Mouse (Mus musculus) CD8-positive naive resting alpha-beta T cell, adult 2 months (primary cell): Measurements from ENCODE around the gene Camk2d.

ENCODE experiments used
- DNase-seq, 2 experiments: peaks; one replicate each; pipeline ENCODE4 v3.0.0; 2022; ENCODE audit warnings: low read depth in 2 of 2, low spot score in 2 of 2

Camk2d gene

DNA sequence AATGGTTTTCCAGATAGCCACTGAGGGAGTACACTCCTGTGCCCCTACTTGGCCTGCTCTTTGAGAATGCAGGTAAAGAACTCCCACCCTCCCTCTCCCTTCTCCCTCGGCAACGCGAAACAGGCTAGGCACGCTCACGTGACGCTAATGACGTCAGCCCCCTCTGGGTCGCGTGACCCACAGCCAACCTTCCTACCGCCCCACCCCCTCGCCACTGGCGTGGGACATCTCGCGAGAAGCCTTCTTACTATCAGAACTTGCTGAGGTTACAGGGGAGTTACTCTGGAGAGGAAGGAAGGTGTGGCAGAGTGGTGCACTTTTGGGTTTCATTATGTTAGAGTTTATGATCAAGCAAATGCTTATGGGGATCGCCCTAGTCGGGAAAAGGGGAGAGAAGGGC lies at the start of gene Camk2d:
Camk2d (plus strand) TSS at position 217 of the 400 bp plus-strand sequence.
- DNase-seq: peak; percentile 98 to 99

DNA sequence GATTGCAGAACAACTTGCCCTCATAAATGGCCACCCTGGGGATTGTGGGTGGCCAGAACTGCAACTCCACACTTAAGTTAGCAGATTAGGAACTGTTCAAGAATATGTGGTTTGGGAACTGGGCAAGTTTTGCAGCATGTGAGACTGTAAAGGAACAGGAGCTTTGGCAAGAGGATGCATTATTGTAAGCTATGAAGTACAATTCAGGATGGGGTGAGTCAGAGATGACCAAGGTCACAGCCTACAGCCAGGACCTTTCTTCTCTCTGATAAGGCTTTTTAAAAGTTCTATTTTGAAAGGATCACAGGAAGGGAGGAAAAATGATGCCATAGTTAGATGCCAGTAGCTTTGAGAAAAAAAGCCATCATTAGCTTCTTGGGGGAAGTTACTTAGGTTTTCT lies 48.2 kb upstream of the Camk2d start:
- no peak for DNase-seq

DNA sequence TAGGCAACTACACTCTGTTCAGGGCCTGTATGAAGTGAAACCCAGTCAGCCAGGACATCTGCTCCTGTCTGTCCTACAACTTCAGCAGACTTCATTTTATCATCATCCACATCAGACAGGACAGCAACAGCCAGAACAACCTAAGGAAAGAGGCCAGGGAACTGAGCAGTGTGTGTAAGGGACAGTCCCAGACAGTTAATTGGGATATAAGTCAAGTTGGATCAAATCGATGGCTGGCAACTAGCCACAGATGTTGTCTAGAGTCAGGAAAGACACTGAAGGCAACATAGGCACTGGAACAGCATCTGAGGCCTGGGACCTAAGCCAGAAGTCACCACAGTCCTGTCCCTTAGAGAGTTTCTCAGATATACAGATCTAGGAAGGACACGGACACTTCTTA lies 32.5 kb upstream of the Camk2d start:
- DNase-seq: no peak

DNA sequence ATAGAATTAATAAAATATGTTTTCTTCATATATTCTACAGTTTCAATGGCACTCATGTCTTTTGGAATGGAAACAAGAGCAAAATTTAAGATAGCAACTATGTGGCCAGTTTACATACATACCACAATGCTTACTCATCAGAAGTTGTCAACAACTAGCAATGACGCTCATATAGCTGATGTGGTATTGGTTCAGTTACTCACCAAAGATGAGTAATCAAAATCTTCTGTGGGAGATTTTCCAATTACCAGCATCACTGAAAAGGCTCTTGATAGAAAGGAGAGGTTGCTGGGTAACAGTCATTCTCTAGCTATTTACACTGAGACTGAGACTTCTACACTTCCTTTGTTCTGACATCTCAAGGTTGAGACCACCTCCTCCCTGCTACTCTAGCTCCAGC lies 25.5 kb upstream of the Camk2d start:
- no peak for DNase-seq

DNA sequence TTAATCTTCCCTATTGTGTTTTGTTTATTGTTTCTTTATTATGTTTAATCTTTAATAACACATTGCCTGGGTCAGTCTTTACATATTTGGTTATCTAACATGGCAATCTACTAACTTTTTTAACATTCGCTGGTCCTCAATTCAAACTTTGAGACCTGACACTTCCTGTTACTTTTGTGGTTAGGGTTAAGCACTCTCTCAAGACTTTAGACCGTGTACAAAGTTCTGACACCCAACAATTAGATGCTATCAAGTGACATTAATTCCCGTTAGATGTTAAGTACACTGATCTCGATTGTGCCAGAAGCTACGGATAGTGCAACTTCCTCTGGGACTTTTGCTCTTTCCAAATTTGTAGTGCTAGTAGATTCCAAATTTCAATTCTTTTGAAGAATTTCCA lies 23.2 kb upstream of the Camk2d start:
- no peak for DNase-seq

DNA sequence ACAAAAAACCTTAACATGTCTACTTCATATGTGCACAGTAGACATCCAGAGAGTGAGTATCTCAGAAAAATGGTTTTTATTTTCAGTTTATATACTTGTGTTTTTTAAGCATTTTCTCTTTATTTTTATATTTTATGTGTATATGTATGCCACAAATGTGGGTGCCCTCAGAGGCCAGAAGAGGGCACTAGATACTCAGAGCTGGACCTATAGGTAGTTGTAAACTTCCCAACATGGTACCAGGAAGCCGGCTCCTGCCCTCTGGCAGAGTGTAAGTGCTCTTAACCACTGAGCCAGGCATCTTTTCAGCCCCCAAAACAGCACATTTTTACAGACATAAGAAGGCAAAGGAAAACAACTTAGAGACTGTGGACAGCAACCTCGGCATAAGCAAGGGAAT lies 20.2 kb upstream of the Camk2d start:
- DNase-seq: no peak

DNA sequence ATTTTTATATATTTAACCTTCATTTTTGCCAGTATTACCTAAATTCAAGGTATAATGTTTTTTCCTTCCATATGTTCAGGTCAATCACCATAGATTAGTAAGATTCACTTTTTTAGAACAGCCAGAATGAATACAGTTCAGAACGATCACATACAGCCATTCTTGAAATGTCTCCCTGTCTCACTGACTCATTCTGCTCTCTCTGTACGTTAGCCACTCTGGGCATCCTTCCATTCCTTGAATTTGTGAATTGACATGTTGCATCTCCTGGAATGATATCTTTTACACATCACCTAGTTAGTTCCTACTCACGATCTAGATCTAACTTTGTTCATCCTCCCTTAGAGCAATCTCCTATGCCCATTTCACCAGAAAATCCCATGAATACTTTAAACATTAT lies 10.0 kb upstream of the Camk2d start:
- DNase-seq: no peak

DNA sequence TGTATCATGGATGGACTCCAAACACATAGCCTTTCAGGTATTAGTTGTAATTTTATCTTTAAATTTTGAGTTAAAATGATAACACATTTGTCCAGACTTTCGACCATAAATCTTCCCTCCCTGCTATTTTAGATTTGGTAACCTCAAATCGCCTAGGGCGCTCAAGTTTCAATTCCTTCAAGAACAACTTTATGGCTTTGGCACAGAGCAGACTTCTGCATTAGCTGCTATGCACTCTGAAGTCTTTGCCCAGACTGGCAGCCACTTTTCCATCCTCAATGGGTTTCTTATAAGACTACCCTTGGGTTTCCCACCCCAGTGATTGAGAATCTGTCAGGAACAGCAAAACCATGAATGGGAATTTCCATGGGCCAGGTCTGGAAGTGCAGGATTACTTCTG lies 8.6 kb upstream of the Camk2d start:
- DNase-seq: no peak

DNA sequence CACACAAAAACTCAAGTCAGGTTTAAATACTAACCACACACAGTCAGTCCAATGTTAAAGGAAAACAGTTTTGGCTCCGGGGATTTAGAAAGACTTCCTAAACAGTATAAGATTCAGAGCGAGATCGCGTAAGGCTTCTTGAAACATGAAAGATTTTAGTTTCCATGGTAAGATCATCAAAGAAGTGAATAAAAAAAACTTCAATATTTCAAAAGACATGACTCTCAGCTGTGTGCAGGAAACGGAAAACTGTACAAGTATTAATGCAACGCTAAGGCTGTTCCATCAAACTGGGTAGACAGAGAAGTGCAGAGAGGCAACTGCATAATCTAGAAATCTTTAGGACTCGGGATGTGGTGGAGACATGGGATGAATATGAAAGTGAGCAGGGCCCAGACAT lies 6.5 kb upstream of the Camk2d start:
- DNase-seq: no peak

DNA sequence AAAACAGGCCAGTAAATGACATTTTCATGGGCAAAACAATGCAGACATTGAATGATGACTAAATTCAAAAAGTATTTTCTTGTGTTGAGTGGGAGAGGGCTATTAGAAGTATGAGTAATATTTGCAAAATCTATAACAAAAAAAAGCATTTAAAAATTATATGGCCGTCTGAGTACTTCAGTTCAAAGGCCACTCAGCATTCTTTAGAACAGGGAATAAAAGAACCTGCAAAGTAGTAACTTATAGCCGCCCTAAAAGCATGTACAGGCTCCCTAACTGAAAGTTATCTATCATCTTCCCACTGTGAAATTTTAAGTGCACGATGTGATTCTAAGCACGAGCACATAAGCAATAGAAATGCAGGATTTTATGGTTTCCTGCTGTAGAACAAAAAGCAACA lies 646 bp upstream of the Camk2d start:
- no peak for DNase-seq

DNA sequence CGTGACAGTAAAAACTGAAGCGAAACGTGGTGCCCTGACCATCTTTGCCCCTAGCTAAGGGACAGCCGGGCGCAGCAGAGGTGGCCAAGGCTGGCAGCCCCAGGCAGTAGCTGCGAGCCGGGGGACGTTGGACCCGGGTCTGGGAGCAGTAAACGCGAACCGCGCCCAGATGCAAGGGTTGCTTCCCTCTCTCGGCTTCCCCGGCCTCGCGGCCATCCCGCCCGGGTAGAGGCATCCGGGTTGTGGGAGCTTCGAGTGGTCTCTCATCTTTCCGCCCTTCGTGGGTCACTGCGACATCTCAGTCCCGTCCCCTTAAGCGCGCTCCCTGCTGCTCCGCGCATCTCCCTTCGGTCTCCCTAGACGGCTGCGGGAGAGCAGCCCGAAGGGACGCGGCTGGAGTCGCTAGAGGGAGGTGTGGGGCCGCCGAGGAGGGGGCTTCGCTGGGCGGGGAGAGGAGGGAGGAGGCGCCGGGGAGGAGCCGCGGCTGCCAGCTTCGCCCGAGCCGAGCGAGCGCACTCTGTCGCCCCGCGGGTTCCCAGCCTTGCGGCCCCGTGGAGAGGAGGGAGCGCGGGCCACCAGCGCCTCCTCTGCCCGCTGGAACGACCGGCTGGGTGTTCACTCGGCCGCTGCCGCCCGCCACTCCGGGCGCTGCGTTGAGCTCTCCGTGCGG lies 524 bp downstream of the Camk2d start:
- DNase-seq: peak; percentile 72 to 74

DNA sequence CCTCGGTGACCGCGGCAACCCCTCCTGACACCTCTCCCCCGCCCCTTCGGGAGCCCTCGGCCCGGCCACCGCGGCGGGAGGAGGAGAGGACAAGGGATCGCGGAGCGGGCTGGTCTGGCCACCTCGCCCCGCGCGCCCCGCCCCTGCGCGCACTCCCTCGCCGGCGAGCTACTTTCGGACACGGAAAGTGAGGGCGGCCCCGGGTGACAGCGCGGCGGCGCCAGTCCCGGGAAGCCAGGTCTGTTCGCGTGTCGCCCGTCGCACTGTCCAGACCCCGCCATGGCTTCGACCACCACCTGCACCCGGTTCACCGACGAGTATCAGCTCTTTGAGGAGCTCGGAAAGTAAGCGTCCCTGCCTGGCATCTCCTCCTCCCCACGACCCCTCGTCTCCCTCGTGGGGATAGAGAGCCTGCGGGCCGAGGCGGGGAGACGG lies 1.1 kb downstream of the Camk2d start:
- peak; percentile 45 to 50 for DNase-seq

DNA sequence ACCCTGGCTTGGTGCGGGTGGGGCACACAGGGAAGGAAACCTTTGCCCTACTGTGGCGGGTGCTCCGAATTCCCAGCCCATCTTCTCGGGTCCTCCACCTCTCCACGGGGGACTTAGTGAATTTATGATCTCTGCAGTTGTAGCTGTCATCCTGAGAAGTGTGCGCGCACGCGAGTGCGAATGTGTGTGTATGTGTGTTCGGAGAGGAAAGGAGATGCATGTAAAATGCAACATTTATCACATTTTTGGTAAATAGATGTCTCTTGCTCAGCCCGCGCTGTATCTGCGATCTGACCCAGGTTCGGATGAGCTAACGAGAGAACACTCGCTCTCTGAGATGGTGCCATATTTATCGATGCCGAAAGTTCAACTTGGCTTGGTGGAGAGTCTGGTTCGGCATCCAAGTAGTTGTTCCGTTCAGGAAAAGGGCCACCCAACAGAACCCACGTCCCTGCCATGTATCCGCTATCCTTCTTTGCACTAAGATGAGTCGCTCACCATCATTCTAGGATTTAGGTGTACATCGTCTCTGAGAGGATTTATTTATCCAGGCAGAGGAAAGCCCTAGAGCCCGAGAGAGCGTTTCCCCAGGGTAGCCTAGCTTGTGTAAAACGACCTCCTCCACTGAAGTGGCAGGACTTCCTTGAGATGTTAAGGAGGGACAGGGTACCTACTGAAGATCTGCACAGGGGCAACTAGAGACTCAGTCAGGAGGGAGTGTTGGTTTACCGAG lies 1.7 kb downstream of the Camk2d start:
- DNase-seq: peak in 1 of 2 experiments; percentile 21

DNA sequence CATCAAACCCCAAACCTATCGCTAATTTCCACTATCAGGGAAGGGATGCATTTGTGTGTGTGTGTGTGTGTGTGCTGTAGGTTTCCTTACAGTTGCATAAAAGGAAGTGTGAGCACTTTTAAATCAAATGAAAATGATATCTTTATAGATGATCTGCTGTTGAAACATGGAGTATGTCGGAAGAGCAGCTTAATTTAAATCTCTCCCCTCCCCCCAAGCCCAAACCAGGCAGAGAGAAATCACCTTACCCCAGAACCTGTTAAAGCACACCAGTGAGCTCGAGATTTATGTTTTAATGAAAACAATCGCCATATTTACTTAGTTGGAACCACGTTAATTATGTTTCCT lies 2.2 kb downstream of the Camk2d start:
- no peak for DNase-seq

DNA sequence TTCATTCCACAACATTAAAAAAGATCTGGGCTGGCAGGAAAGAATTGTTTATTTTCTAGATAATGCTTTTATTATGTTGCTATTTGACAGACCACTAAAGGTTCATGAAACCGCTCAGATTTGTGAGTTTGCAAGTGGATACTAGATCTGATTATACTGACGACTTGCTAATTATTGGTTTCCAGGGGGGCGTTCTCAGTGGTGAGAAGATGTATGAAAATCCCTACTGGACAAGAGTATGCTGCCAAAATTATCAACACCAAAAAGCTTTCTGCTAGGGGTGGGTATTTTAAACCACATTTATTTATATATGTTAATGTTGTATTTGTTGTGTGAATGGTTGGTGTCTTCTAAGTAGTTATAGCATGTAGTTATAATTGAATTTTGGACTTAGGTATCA lies 2.8 kb downstream of the Camk2d start:
- DNase-seq: no peak

DNA sequence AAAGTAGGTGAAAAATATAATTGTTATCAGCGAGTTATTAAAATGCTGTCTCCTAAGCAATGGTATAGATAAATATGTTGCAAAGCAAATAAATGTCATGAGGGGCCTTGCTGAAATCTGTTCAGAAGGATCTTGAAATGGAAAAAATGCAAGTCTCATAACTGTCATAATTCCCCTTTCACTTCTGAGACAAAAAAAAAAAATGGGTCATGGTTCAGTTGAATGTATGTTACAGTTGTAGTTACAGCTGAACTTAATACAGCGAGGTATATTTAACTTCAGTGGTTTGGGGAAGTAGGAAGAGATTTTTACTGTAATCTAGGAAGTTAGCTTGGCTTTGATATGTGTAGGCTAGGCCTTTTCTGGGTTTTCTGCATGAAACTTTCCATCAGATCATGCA lies 3.2 kb downstream of the Camk2d start:
- DNase-seq: no peak

DNA sequence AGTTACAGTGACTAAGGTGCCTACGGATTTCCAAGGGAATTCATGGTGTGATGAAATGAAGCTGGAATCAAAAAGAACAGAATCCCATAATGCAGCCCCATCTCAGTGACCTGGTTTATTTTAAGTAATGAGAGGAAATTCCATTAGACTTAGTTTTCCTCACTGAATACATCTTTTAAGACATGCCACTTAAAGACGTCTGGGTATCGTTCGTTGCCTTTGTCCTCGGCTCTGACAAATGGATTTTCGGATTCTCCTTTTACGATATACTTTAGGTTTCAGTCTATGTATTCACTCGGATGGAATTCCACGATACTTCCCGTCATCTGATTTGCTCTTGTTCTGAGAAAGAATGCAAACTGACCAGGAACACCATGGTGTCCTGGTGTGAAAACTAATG lies 3.8 kb downstream of the Camk2d start:
- no peak for DNase-seq

DNA sequence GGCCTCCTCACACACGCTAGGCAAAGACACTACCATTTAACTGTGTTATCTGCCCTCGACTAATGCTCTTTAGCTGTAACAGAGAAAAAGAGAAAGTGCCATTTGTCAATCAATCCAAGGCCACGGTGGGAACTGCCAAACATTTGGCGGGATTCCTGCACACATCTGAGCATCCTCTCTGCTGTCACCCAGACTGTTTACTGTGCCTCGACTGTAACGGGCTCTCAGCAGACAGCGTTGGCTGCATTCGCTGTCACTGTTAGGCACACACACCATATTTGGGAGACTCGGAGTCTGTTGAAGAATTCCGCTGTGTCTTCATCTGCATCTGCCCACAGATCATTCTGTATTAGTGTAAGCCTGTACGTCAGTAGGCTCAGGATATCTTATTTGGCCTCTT lies 6.7 kb downstream of the Camk2d start:
- no peak for DNase-seq

DNA sequence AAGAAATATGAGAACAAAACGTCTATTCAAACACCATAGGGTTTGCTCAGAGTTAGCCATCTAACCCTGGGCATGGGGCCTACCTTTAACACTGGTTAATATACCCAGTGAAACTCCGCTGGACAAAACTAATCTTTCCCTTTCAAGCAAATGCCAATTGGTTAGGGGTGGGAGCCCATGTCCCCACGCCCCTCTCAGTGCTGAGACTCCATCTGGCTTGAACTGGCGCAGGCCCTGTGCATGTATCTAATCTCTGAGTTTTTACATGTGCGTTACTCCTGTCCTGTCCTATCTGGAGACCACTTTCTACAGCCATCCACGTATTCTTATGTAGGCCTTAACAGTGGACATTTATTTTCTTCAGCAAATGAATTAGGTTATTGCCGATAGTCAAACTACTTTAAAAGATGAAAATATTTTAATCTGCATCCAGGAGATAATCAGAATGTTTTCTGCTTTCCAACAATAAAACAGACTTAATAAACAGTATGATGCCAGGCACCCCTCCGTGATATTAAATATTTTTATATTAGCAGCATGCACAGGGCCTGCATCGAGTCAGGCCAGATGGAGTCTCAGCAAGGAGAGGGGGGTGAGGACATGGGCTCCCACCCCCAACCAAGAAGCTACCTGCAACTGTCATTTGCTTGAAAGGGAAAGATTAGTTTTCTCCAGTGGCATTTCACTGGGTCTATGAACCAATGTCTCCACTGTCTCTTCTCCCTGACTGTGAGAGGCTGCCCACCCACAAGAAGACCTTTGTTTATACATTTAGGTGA lies 8.7 kb downstream of the Camk2d start:
- DNase-seq: no peak

DNA sequence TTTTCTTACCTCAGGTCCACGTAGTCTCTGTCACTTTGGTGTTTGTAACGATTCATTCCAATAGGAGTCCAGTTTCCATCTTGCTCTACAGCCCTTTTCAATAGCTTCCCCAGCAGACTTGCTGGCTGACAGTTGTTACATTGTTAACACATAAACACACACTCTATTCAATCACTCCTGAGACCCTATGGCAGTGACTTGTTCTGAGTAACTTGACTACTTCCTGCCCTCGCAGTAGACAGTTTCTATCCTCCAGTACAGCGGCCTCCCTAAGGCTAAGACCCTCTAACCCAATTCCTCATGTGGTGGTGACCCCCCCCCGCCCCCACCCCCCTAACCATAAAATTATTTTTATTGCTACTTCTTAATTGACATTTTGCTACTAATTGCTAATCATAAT lies 13.2 kb downstream of the Camk2d start:
- no peak for DNase-seq

DNA sequence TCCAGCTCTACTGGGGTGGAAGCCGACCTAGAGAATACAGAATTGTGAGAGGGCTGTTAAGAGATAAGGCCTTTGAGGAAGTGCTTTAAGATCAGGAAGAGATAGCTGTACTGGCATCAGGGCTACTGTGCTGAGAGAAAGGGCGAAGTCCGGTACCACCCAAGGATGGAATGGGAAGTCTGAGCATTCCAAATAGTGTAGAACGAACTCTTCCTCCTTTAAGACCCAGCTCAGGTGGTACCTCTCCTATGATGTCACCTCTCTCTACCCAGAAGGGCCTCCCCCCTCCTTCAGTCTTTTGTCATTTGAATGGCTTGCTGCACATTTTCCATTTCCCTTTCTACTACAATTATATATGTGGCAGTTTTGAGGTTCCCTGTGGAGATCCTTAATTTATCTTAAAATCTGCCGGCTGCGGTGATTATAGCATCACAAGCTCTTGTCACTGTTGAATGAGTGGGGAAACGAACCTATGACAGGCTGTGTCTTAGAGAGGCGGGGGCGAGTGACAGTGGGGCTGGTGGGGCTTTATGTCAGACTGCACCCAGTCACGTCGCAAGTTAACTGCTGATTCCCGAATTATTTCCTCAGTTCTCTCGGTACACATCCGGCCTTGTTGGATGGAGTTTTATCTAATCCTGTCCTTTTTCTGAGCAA lies 13.8 kb downstream of the Camk2d start:
- no peak for DNase-seq

DNA sequence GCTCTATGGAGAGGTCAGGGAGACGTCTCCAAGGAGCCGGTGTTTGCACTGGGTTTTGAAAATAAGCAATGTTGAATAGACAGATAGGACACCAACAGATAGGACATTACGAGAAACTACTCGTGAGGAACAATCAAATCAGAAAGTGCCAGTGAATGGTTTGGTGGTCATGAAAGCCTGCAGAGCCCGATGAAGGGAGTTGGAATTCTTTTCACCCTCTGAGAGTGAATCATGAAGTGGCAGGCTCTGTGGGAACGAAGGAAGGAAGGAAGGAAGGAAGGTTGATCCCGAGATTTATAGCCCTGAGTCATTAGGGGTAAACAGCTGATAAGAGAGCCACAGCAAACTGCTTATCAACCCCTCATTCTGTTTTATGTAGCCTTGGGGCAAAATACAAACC lies 15.5 kb downstream of the Camk2d start:
- DNase-seq: no peak
